Comparison of ENCODE assay signal across 10 mouse cellular contexts in genomic region chr2:136050793-136051615, GRCm38 (mm10). TPM values are rescaled to one million over a fixed set of nuclear protein-coding genes. Genes with fewer than 3 reads are reported as not detected.
DNase-seq lines count a peak whose midpoint lies in the region; ATAC-seq lines count a peak whose summit lies in the region.
"Had no signal": no experiment of that assay in that cellular context is flagged by ENCODE, and none has a peak within 500 bp of the region (broad histone marks: within the 10 kb centered on the region; RNA-seq: fewer than 3 reads in every experiment).

No protein-coding gene starts in this region.

- 18% methylated on average over 27 of the region's 27 CpGs for WGBS in heart, embryonic 16.5 days
- WGBS in embryonic facial prominence, embryonic 15.5 days, result 12% methylated on average over 27 of the region's 27 CpGs
- 13% methylated on average over 27 of the region's 27 CpGs for WGBS in limb, embryonic 11.5 days

- ATAC-seq in heart, embryonic 16.5 days (replicated peaks; ENCODE audit: extremely low read depth, insufficient read depth, low FRiP score), result no peak
- ATAC-seq in embryonic facial prominence, embryonic 15.5 days (ENCODE audit: insufficient number of reproducible peaks, low FRiP score, low TSS enrichment, low read depth), result no peak
- ATAC-seq in limb, embryonic 11.5 days (ENCODE audit: insufficient number of reproducible peaks, low FRiP score, low TSS enrichment, low read depth), result no peak

- DNase-seq in heart, postnatal 4 days, result no peak
- peak; percentile 64 for DNase-seq in brain, adult 2 months (ENCODE audit: low read depth, low spot score)
- peak; percentile 29 for DNase-seq in limb, embryonic 11.5 days (ENCODE audit: low spot score)
- DNase-seq in urinary bladder, postnatal 36 days (ENCODE audit: low spot score in 2 of 2), result no peak
- DNase-seq in adrenal gland, postnatal 25 days, result no peak
- DNase-seq in right cerebral cortex, postnatal 36 days (ENCODE audit: low spot score in 2 of 2), result no peak

- H3K27me3 ChIP-seq in heart, embryonic 16.5 days (ENCODE audit: control insufficient read depth, insufficient read depth, low read length), result peaks cover 10% of the 10 kb centered on the region; the same call in 1 of the 2 replicates
- peaks cover 5% of the 10 kb centered on the region; the same call in 1 of the 2 replicates for H3K27me3 ChIP-seq in embryonic facial prominence, embryonic 15.5 days
- peaks cover 3% of the 10 kb centered on the region for H3K27me3 ChIP-seq in limb, embryonic 11.5 days (ENCODE audit: control insufficient read depth, insufficient read depth, low read length)

- H3K27ac ChIP-seq in heart, embryonic 16.5 days (ENCODE audit: low read length), result no peak overlapping the region
- no peak overlapping the region for H3K27ac ChIP-seq in embryonic facial prominence, embryonic 15.5 days (replicated peaks)
- H3K27ac ChIP-seq in limb, embryonic 11.5 days (replicated peaks; ENCODE audit: low read depth, low read length), result no peak overlapping the region

- no peak overlapping the region for H3K9ac ChIP-seq in heart, embryonic 16.5 days (ENCODE audit: low read length)
- no peak overlapping the region for H3K9ac ChIP-seq in embryonic facial prominence, embryonic 15.5 days
- H3K9ac ChIP-seq in limb, embryonic 11.5 days (ENCODE audit: low read length), result no peak overlapping the region

- H3K4me3 ChIP-seq in heart, embryonic 16.5 days (ENCODE audit: low read length), result peak overlapping the region; percentile 19
- H3K4me3 ChIP-seq in embryonic facial prominence, embryonic 15.5 days (replicated peaks), result peak overlapping the region; percentile 21
- H3K4me3 ChIP-seq in limb, embryonic 11.5 days (ENCODE audit: low read depth, low read length), result peak overlapping the region; percentile 19

- H3K9me3 ChIP-seq in heart, embryonic 16.5 days (replicated peaks; ENCODE audit: control insufficient read depth, low read length), result no peaks in the 10 kb centered on the region
- no peaks in the 10 kb centered on the region for H3K9me3 ChIP-seq in embryonic facial prominence, embryonic 15.5 days (replicated peaks)
- no peaks in the 10 kb centered on the region for H3K9me3 ChIP-seq in limb, embryonic 11.5 days (ENCODE audit: control insufficient read depth, low read length)

- peak overlapping the region; percentile 49 for H3K4me2 ChIP-seq in heart, embryonic 16.5 days (ENCODE audit: low read depth, low read length)
- peak overlapping the region; percentile 44 for H3K4me2 ChIP-seq in embryonic facial prominence, embryonic 15.5 days (replicated peaks)
- H3K4me2 ChIP-seq in limb, embryonic 11.5 days (ENCODE audit: low read depth, severe bottlenecking), result peak overlapping the region; percentile 44

- H3K36me3 ChIP-seq in heart, embryonic 16.5 days (ENCODE audit: control insufficient read depth, insufficient read depth), result no peaks in the 10 kb centered on the region
- H3K36me3 ChIP-seq in embryonic facial prominence, embryonic 15.5 days, result no peaks in the 10 kb centered on the region
- H3K36me3 ChIP-seq in limb, embryonic 11.5 days (ENCODE audit: control insufficient read depth, insufficient read depth, low read length), result no peaks in the 10 kb centered on the region

- H3K4me1 ChIP-seq in heart, embryonic 16.5 days (ENCODE audit: control insufficient read depth, insufficient read depth, low read length), result no peaks in the 10 kb centered on the region
- H3K4me1 ChIP-seq in embryonic facial prominence, embryonic 15.5 days, result peaks cover 12% of the 10 kb centered on the region; the same call in 1 of the 2 replicates
- H3K4me1 ChIP-seq in limb, embryonic 11.5 days (ENCODE audit: control insufficient read depth, insufficient read depth, low read length), result peaks cover 10% of the 10 kb centered on the region

RNA-seq across cellular contexts. Expression of gene Lamp5, which starts 1.0 kb away (rescaled TPM):
- polyA plus RNA-seq in heart, embryonic 16.5 days (2015; fragmentation: Nextera tagmentation; extraction: Ambion mirVana), result not detected in 2 replicates
- total RNA-seq in heart, postnatal 4 days (2021), result not detected
- polyA plus RNA-seq in embryonic facial prominence, embryonic 15.5 days (2015; fragmentation: Nextera tagmentation; extraction: Ambion mirVana), result 0.20 and 0.43 TPM in 2 replicates
- polyA plus RNA-seq in limb, embryonic 11.5 days (2014; fragmentation: Nextera tagmentation; extraction: Ambion mirVana), result 0.24 TPM in 1 of 2 replicates, not detected in the other
- not detected in 2 replicates for total RNA-seq in adrenal gland, postnatal 25 days (2021)
- total RNA-seq: hematopoietic stem cell, adult 5-6 weeks; MEL had no signal

Comparison
In these comparisons a context has a peak if more than half of its experiments do, and no peak if none do; other contexts are left out.
1. DNase-seq: peak in brain, adult 2 months (single experiment) and limb, embryonic 11.5 days (single experiment); none in heart, postnatal 4 days (single experiment), urinary bladder, postnatal 36 days (0 of 2), adrenal gland, postnatal 25 days (single experiment) and right cerebral cortex, postnatal 36 days (0 of 2).
2. Peak in every context shown above with its lines, with median percentiles within 50 percentile points of each other: H3K4me2 ChIP-seq and H3K4me3 ChIP-seq.